Mouse (Mus musculus) liver, postnatal 0 days (tissue): ENCODE data around the gene Asb10. TPM values are rescaled to one million over a fixed set of nuclear protein-coding genes. Genes with fewer than 3 reads are reported as not detected.

Source experiments
- ATAC-seq: fragments of 200-750 bp; cut with Nextera tagmentation; 2 replicates; pipeline ENCODE4 v1.8.0; 2017; ENCODE audit warnings: mild to moderate bottlenecking, moderate library complexity
- DNase-seq: peaks from one replicate; pipeline ENCODE4 v3.0.0-alpha.2; 2016
- H3K27ac ChIP-seq: fragments of 300-500 bp; sonication (generic); 2 replicates; pipeline ENCODE4 v1.5.1; 2014; ENCODE audit warnings: antibody characterized with exemption, moderate library complexity, mild to moderate bottlenecking, low read depth
- H3K27me3 ChIP-seq: fragments of 300-500 bp; sonication (generic); 2 replicates; pipeline ENCODE4 v1.6.1; 2014; ENCODE audit warnings: low read length, control low read depth, mixed read lengths; ENCODE audit not compliant: insufficient read depth
- H3K36me3 ChIP-seq: fragments of 300-500 bp; sonication (generic); replicated peaks from 2 replicates; pipeline ENCODE4 v1.6.1; 2014; ENCODE audit warnings: mild to moderate bottlenecking, control low read depth, low read length, moderate library complexity, mixed read lengths; ENCODE audit not compliant: insufficient read depth
- H3K4me1 ChIP-seq: fragments of 300-500 bp; sonication (generic); 2 replicates; pipeline ENCODE4 v1.6.1; 2014; ENCODE audit warnings: antibody characterized with exemption, mild to moderate bottlenecking, control low read depth; ENCODE audit not compliant: insufficient read depth
- H3K4me2 ChIP-seq: fragments of 300-500 bp; sonication (generic); 2 replicates; pipeline ENCODE4 v1.6.1; 2014; ENCODE audit warnings: low read depth, mild to moderate bottlenecking, low read length, moderate library complexity, mixed read lengths
- H3K4me3 ChIP-seq: fragments of 300-500 bp; sonication (generic); 2 replicates; pipeline ENCODE4 v1.5.1; 2014; ENCODE audit warnings: low read depth, low read length
- H3K9ac ChIP-seq: fragments of 300-500 bp; sonication (generic); replicated peaks from 2 replicates; pipeline ENCODE4 v1.6.1; 2014; ENCODE audit warnings: mild to moderate bottlenecking, moderate library complexity
- H3K9me3 ChIP-seq: fragments of 300-500 bp; sonication (generic); 2 replicates; pipeline ENCODE4 v1.6.1; 2016; ENCODE audit warnings: mild to moderate bottlenecking, control low read depth, low read length, mixed read lengths
- CTCF ChIP-seq: sonication (generic); IDR thresholded peaks from 2 replicates; pipeline ENCODE4 v1.5.1; 2016; ENCODE audit warnings: antibody characterized with exemption, low read depth
- EP300 ChIP-seq: IDR thresholded peaks from 2 replicates; pipeline ENCODE4 v1.6.1; 2016; ENCODE audit warnings: antibody characterized with exemption, low read depth, mild to moderate bottlenecking
- WGBS: fragments of 180-500 bp; shearing (Covaris S2); extraction: QIAGEN DNeasy Blood & Tissue Kit; methylation state at CpG from one replicate; pipeline ENCODE4 v1.1.7; 2014; ENCODE audit not compliant: insufficient replicate concordance; 5-methylcytosine and 5-hydroxymethylcytosine counted together
- polyA plus RNA-seq: library from polyadenylated mRNA; unstranded; fragments of >200 nt; fragmentation: Nextera tagmentation; extraction: Ambion mirVana; gene quantifications from 2 replicates; pipeline ENCODE4 v1.2.1, GENCODE M21; 2015

Asb10 gene
- polyA plus RNA-seq, result 0.06 and 0.14 TPM in 2 replicates

- H3K9me3 ChIP-seq, result no peaks in the 10 kb centered on the region
- H3K27ac ChIP-seq, result no peak within 1 kb of the TSS
- H3K27me3 ChIP-seq, result 0 out of 2 replicates have a peak, but pooled peaks cover 2% of the 10 kb centered on the region
- TF ChIP-seq EP300, result no peak
- no peak for TF ChIP-seq CTCF
- DNase-seq, result peak; percentile 43
- H3K4me1 ChIP-seq, result peaks cover 5% of the 10 kb centered on the region
- peak within 1 kb of the TSS; percentile 46 for H3K4me2 ChIP-seq
- H3K9ac ChIP-seq, result peak within 1 kb of the TSS; percentile 26; the same call in 1 of the 2 replicates
- no peaks in the 10 kb centered on the region for H3K36me3 ChIP-seq
- ATAC-seq, result peak; percentile 27; the same call in 1 of the 2 replicates
- H3K4me3 ChIP-seq, result 0 out of 2 replicates have a peak within 1 kb of the TSS, but pooled peaks have one; percentile 10
- WGBS, result 23% methylated on average over 14 of the region's 14 CpGs
Measured at GRCm38 (mm10) chr5:24540387-24541143, at the start of gene Asb10. Asb10 (minus strand) TSS chr5:24540978.

DNA sequence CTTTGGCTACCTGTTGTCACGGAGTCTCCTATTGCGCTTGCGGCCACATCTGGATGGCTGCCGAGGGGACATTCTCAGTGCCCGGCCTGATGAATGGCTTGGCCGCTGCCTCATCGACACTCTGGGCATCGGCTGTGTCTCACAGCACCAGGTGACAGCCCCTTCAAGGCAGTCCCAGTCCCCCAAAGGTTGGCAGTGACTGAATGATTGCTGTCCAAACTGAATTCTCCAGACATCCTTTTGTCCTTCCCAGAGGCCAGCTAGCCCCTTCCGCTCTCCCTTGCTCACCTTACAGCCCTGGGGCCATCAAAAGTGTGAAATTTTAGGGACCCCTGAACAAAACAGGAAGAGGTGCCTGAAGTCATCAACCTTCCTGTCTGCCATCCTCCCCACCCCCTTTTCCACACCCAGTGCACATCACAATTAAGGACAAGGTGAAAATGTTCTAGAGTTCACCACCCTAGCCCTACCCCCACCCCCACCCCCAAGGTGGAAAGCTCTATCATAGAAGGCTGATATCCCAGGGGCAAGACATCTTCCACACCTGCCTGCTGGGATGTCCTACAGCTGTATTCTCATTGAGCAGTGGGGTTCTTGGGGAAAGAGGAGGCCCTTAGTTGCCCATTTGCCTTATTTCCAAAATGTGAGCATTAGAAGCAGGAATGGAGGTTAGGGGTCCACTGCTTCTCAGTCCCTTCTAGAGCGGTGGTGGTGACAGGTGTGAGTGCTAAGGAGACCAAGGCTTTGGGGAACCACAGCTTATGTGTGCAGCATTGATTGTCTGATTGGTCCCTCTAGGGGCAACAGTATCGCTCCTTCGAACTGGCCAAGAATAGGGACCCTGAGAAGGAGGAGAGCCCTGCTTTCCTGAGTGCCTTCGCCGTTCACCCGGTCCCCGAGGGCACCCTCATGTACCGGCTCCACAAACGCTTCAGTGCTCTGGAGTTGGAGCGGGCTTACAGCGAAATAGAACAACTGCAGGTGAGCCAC lies 49.0 kb upstream of the Asb10 start:
- 91% methylated on average over 20 of the region's 20 CpGs for WGBS
- TF ChIP-seq CTCF (no peak), EP300 (no peak)
- Histone ChIP-seq H3K4me2 (no peak overlapping the region), H3K4me3 (no peak overlapping the region), H3K9ac (no peak overlapping the region), H3K36me3 (peaks cover 14% of the 10 kb centered on the region), H3K4me1 (peaks cover 27% of the 10 kb centered on the region), H3K27ac (no peak overlapping the region), H3K9me3 (no peaks in the 10 kb centered on the region), H3K27me3 (peaks cover 2% of the 10 kb centered on the region; the same call in 1 of the 2 replicates)
- DNase-seq (no peak), ATAC-seq (no peak)

DNA sequence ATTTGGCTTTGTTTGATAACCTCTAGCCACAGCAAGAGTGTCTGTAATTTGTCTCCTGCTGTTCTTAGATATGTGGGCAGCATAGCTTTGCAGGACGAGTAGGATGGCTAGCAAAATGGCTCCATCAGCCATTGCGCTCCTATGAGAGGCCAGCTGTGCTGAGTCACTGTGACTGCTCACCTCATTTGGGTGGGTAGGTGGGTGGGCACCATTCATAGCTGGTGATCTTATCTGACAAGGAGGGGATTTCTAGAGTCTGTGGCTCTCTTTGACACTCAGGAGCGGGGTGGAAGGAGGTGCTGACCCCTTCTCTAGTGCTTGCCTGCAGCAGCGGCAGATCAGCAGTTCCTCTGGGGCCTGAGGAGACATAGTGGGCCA lies 46.4 kb upstream of the Asb10 start:
- peaks cover 11% of the 10 kb centered on the region for H3K36me3 ChIP-seq
- H3K9me3 ChIP-seq, result no peaks in the 10 kb centered on the region
- H3K4me2 ChIP-seq, result peak overlapping the region; percentile 91
- peak overlapping the region; percentile 86 for H3K4me3 ChIP-seq
- peak overlapping the region; percentile 80 for H3K9ac ChIP-seq
- ATAC-seq (peak; percentile 51), DNase-seq (no peak)
- no peak for TF ChIP-seq EP300
- TF ChIP-seq CTCF, result no peak
- WGBS, result 16% methylated on average over 4 of the region's 4 CpGs
- no peaks in the 10 kb centered on the region for H3K27me3 ChIP-seq
- H3K4me1 ChIP-seq, result peaks cover 24% of the 10 kb centered on the region
- H3K27ac ChIP-seq, result peak overlapping the region; percentile 75

DNA sequence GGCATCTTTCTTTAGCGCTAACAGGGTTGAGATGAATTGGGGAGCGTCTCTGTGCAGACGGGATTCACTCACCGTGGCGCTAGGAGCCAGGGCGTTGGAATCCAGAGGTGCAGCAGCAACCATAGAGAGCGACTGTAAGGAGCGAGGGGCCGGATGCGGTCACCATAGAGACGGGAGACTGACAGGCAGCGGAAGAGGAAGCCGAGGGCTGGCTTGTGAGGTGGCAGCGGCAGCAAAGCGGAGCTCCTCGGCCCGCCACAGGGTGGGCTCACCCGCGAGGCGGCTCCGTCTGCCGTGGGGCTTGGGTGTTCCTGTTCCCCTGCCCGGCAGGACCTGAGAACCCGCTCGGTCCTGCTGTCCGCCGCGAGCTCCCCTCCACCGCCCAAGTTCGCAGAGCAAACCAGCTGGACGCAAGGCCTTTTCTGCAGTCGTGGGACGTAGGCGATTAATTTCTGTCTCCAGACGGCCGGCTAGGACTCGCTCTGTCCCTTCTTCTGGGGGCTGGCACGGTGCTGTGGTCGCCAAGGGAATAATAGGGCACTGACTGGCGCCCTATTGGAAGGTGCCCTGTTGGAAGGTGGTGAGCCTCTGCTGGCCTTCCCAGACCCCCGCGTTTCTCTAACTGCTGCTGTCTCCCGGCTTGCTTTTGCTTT lies 45.9 kb upstream of the Asb10 start, which contains the start of gene Chpf2:
TSS of gene Chpf2 (plus strand) at position 195 of the 653 bp plus-strand sequence.
- peaks cover 19% of the 10 kb centered on the region for H3K4me1 ChIP-seq
- no peak for TF ChIP-seq CTCF
- no peak for TF ChIP-seq EP300
- DNase-seq, result peak; percentile 88
- no peaks in the 10 kb centered on the region for H3K27me3 ChIP-seq
- H3K4me3 ChIP-seq, result peak within 1 kb of the TSS; percentile 86
- peak within 1 kb of the TSS; percentile 80 for H3K9ac ChIP-seq
- H3K4me2 ChIP-seq, result peak within 1 kb of the TSS; percentile 91
- H3K9me3 ChIP-seq, result no peaks in the 10 kb centered on the region
- ATAC-seq, result peak; percentile 88
- H3K27ac ChIP-seq, result peak within 1 kb of the TSS; percentile 75
- H3K36me3 ChIP-seq, result peaks cover 11% of the 10 kb centered on the region
- WGBS, result 0% methylated on average over 28 of the region's 43 CpGs

DNA sequence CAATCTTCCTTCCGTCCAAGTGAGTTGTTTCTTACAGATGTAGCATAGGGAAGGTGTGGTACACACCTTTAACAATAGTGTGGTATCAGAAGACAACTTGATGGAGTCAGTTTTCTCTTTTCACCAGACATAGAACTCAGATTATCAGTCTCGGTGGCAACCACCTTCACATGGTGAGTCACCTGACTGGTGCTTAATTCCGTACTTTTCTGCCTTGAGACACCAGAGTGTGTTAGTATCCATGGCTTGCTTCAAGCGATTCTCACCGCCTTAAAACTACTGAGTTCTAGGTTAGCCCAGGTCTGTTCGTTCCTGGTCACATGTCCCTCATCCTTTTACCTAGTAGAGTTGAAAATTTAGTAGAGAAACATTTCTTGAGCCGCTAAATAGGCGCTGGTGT lies 45.3 kb upstream of the Asb10 start:
- Histone ChIP-seq H3K4me3 (peak overlapping the region; percentile 86), H3K9me3 (no peaks in the 10 kb centered on the region), H3K27me3 (no peaks in the 10 kb centered on the region), H3K27ac (0 out of 2 replicates have a peak overlapping the region, but pooled peaks have one; percentile 75), H3K4me2 (peak overlapping the region; percentile 91), H3K36me3 (peaks cover 11% of the 10 kb centered on the region), H3K9ac (peak overlapping the region; percentile 80), H3K4me1 (peaks cover 14% of the 10 kb centered on the region)
- WGBS, result 11% methylated on average over 8 of the region's 8 CpGs
- peak; percentile 26 for ATAC-seq
- TF ChIP-seq CTCF (no peak), EP300 (no peak)
- no peak for DNase-seq
